Mouse (Mus musculus): ENCODE results near the gene Vmn2r43. TPM values are rescaled to one million over a fixed set of nuclear protein-coding genes. Genes with fewer than 3 reads are reported as not detected.

The Vmn2r43 gene
- polyA plus RNA-seq (2021; fragmentation: Nextera tagmentation): not detected in 2 replicates
- long read RNA-seq, experiment 1: 0 reads
- long read RNA-seq, experiment 2: 0 reads

DNA sequence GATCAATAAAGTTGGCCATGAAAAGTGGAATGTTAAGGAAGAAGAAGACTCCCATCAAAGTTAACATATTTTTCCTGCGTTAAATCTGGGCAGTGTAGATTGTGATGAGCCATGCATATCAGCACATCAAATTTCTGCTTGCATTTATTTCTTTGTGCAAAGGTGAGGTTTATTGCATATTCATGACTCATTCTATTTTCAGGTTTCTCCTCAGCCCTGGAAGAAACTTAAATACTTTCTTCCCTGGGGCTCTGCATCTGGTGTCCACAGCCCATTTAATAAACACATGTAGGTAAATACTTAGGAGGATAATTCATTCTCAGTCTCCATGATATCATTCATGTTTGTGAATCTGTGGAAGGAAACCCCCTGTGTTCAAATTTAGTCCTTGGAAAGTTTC is at the start of gene Vmn2r43:
Gene Vmn2r43, minus strand, starts transcription at position 101 of the 400 bp plus-strand sequence.

DNA sequence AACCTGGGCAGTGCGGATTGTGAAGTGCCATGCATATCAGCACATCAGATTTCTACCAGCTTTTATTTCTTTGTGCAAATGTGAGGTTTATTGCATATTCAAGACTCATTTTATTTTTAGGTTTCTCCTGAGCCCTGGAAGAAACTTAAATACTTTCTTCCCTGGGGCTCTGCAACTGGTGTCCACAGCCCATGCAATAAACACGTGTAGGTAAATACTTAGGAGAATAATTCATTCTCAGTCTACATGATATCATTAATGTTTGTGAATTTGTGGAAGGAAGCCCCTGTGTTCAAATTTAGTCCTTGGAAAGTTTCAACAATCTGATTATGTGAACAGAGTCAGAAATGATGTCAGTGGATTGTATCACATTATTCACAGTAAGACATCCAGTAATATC is 60.2 kb downstream of the Vmn2r43 start, which contains the start of gene Vmn2r42:
Gene Vmn2r42, minus strand, starts transcription at position 101 of the 400 bp plus-strand sequence.

Other genes starting within 250 kb of the Vmn2r43 start
- not detected in 2 replicates for gene Vmn2r41, start 98.9 kb downstream of the Vmn2r43 start, polyA plus RNA-seq (2021; fragmentation: Nextera tagmentation)
- gene Vmn2r42, start 60.3 kb downstream of the Vmn2r43 start, polyA plus RNA-seq (2021; fragmentation: Nextera tagmentation): not detected in 2 replicates
- not detected in 2 replicates for gene Vmn2r44, start 122.7 kb upstream of the Vmn2r43 start, polyA plus RNA-seq (2021; fragmentation: Nextera tagmentation)
- not detected in 2 replicates for gene Vmn2r45, start 228.5 kb upstream of the Vmn2r43 start, polyA plus RNA-seq (2021; fragmentation: Nextera tagmentation)